Mouse (Mus musculus): ENCODE measurements at regions not wholly inside any gene's neighbourhood (a gene's known extent, or its start where the extent isn't known, plus 50 kb on each side); places are given as distances from the start of the nearest gene placed in this dataset.

DNA sequence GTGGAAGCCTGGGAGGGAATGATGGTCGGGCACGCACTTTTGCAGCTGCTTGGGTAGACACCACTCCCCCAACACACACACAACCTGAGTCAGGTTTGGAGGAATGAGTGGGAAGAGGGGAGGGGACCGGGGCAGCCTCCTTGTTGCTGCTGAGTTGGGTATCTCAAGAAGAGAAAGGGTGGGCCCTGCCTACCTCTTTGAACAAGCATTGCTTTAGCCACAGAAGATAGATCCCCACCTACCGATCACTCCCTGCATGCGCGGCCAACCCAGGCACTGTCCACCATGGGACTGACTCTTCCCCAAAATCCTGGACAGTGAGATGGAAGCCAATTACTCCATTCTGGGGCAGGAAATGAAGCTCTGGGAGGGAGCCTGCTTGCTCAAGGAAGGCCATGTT lies 243.2 kb downstream of the Cbln1 start:
- TF ChIP-seq CTCF (conservative IDR thresholded peaks at IDR 0.05 in 1 of 2, IDR thresholded peaks at IDR 0.05 in 1 of 2; ENCODE audit: low read depth in 2 of 2, low read length in 2 of 2), result no peak
- no peak for TF ChIP-seq POLR2A (IDR thresholded peaks at IDR 0.05; ENCODE audit: low read depth, low read length)
